Mouse (Mus musculus) kidney, adult 2 months (tissue): Measurements from ENCODE around the gene Cd248. TPM values are rescaled to one million over a fixed set of nuclear protein-coding genes. Genes with fewer than 3 reads are reported as not detected.

Experiments
- DNase-seq: peaks from one replicate; pipeline ENCODE4 v3.0.0; 2021
- H3K27ac ChIP-seq: fragments of 200-500 bp; 2 replicates; pipeline ENCODE4 v1.5.1; 2012; ENCODE audit warnings: low read depth, low read length, control low read depth, inconsistent platforms; ENCODE audit not compliant: insufficient read depth
- H3K27me3 ChIP-seq: fragments of 200-500 bp; replicated peaks from 2 replicates; pipeline ENCODE4 v1.6.1; 2012; ENCODE audit warnings: mild to moderate bottlenecking, moderate library complexity, low read length, inconsistent platforms; ENCODE audit not compliant: control insufficient read depth, insufficient read depth
- H3K36me3 ChIP-seq: fragments of 200-500 bp; 2 replicates; pipeline ENCODE4 v1.6.1; 2012; ENCODE audit warnings: mild to moderate bottlenecking, moderate library complexity, low read length, inconsistent platforms; ENCODE audit not compliant: control insufficient read depth, insufficient read depth
- H3K4me1 ChIP-seq: fragments of 200-500 bp; 2 replicates; pipeline ENCODE4 v1.6.1; 2011; ENCODE audit warnings: low read length; ENCODE audit not compliant: control insufficient read depth, insufficient read depth
- H3K4me3 ChIP-seq: fragments of 200-500 bp; 2 replicates; pipeline ENCODE4 v1.5.1; 2011; ENCODE audit warnings: mild to moderate bottlenecking, low read depth, low read length, control low read depth; ENCODE audit not compliant: insufficient read depth
- CTCF ChIP-seq: fragments of 200-500 bp; conservative IDR thresholded peaks from 2 replicates; pipeline ENCODE4 v1.5.1; 2011; ENCODE audit warnings: low read depth, mild to moderate bottlenecking, control low read depth, low read length, moderate library complexity, mixed read lengths; ENCODE audit not compliant: insufficient read depth, insufficient read length
- POLR2A ChIP-seq: fragments of 200-500 bp; IDR thresholded peaks from one replicate; pipeline ENCODE4 v1.6.1; 2011; ENCODE audit warnings: low read depth, low read length, control low read depth
- WGBS: fragments of 180-500 bp; shearing (Covaris S2); methylation state at CpG from one replicate; pipeline ENCODE4 v1.1.7; 2018; 5-methylcytosine and 5-hydroxymethylcytosine counted together
- polyA plus RNA-seq: library from polyadenylated mRNA; depleted of rRNA; stranded (reverse); fragments of >200 nt; gene quantifications from 2 replicates; pipeline ENCODE4 v1.2.3, GENCODE M21; 2012

Cd248 gene
- polyA plus RNA-seq, 1 experiment: 10.8 TPM

DNA sequence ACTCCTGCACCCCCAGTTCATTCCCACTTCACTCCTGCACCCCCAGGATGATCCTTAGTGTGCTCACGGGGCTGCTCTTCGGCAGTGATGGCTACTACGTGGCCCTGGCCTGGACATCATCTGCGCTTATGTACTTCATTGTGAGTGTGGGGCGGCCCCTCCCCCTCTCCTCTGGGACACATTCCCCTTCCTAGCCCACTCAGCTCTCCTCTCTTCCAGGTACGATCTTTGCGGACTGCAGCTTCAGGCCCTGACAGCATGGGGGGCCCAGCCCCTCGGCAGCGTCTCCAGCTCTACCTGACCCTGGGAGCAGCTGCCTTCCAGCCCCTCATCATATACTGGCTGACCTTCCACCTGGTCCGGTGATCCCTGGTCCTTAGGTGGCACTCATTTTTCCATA is 24.2 kb downstream of the Cd248 start:
- no peak for DNase-seq
- H3K27me3 ChIP-seq: no peaks in the 10 kb centered on the region
- peaks cover 10% of the 10 kb centered on the region for H3K4me1 ChIP-seq
- H3K27ac ChIP-seq: no peak overlapping the region
- WGBS: 95% methylated on average over 10 of the region's 10 CpGs
- TF ChIP-seq POLR2A (no peak), CTCF (no peak)
- H3K4me3 ChIP-seq: no peak overlapping the region
- no peaks in the 10 kb centered on the region for H3K36me3 ChIP-seq

DNA sequence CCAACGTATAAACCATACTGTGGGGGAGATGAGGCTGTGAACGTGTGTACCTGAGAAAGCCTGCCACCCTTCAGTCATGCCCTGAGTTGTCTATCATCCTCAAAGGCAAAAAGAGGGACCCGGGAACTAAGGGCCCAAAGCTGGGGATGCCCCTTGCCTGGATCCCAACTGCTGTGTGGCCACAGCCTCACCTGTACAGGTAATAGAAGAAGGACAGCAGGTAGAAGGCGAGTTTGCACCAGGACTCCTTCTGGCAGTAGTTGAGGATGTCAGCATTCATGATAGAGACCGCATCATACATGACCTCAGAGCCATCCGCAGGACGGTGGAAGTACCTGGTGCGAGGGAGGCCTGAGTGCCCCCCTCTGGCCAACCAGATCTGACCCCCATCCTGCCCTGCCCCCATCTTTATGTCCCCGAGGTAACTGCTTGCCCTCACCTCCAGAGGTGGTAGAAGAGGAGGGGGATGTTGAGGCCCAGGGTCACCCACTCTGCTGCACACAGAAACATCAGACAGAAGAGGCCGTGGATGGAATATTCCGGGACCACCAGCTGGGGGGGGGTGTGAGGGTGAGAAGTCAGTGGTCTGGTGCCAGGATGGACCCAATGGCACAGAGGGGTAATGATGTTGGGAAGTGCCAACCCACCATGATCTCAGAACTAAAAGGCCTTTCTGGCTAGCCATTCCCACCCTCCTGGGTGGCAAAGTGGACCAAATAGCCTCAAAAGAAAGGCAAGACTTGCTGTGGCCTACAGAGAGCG is 25.8 kb downstream of the Cd248 start:
- H3K4me3 ChIP-seq: no peak overlapping the region
- DNase-seq: no peak
- peaks cover 5% of the 10 kb centered on the region; the same call in 1 of the 2 replicates for H3K4me1 ChIP-seq
- H3K36me3 ChIP-seq: no peaks in the 10 kb centered on the region
- WGBS: 72% methylated on average over 12 of the region's 12 CpGs
- H3K27me3 ChIP-seq: no peaks in the 10 kb centered on the region
- no peak for TF ChIP-seq POLR2A
- TF ChIP-seq CTCF: no peak
- no peak overlapping the region for H3K27ac ChIP-seq

DNA sequence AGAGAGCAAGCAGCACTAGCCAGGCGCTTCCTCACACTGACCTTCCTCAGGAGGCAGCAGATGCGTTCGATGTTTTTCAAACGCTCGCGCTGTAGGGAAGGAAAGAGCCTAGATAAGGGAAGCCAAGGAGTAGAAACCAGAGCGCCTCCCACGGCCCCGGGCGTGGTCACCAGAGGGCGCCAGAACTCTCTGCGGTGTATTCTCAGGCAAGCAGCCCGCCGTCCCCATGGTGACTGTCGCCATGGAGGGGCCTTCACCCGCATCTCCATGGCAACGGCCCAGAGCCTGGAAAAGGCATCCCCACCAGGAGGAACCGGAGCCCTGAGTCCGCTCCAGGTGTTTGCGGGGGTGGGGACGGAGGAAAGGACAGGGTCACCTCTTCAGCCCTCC is 26.4 kb downstream of the Cd248 start:
- peaks cover 1% of the 10 kb centered on the region; the same call in 1 of the 2 replicates for H3K4me1 ChIP-seq
- no peak overlapping the region for H3K27ac ChIP-seq
- DNase-seq: peak; percentile 93
- 2% methylated on average over 21 of the region's 21 CpGs for WGBS
- TF ChIP-seq POLR2A (no peak), CTCF (peak; percentile 79)
- no peaks in the 10 kb centered on the region for H3K36me3 ChIP-seq
- H3K27me3 ChIP-seq: no peaks in the 10 kb centered on the region
- no peak overlapping the region for H3K4me3 ChIP-seq

DNA sequence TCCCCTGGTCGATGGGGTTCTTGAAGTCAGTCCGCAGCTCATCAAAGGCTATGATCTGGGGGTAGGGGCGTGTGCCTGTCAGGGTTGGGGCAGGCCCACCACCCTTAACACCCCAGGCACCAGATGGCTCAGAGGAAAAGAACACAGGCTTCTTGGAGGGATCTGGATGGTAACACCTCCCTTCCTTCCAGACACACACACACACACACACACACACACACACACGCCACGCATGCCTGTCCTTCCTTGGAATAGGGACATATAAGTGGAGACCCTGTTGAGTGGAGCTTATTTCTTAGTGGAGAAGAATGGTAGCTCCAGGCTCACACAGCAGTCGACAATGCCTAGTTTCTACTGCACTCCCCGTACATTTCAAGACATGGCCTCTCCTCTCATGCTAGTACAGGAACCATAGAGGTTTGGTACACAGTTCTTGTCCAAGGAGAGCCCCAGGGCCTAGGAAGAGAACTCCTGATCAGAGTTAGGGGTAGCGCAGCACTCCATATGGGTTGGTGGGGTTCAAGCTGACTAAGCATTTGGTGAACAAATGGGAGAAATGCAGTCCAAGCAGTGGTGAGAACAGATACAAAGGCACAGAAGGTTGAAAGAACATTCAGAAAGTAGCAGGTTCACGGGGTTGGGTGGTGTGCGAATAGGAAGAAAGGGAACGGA is 27.0 kb downstream of the Cd248 start:
- no peak overlapping the region for H3K4me3 ChIP-seq
- no peaks in the 10 kb centered on the region for H3K36me3 ChIP-seq
- 37% methylated on average over 11 of the region's 11 CpGs for WGBS
- H3K27me3 ChIP-seq: no peaks in the 10 kb centered on the region
- H3K4me1 ChIP-seq: no peaks in the 10 kb centered on the region
- DNase-seq: no peak
- TF ChIP-seq CTCF (no peak), POLR2A (no peak)
- H3K27ac ChIP-seq: no peak overlapping the region

DNA sequence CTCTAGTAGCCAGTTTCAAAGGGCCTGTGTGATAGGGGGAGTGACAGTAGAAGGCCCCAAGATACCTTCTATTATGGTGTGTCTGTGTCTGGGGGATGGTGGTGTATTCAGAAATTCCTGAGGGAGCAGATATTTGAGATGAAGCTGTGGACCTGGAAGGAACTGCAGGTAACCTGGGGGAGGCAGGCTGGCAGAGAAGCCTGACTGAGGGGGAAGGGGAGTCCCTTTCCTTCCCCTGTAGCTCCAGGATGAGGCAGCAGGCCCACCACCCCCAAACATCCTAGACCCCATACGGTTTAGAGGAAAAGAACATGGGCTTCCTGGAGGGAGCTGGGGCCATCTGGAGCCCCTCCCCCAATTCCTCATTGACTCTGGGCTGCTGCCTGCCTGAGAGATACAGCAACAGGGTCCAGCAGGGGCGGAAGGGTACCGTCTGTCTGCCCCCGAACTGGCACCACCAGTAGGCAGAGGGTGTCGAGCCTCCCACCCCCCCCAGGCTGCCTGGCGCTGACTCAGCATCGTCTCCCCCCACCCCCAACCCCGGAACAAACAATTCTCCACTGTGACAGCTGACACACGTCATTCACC is 28.1 kb downstream of the Cd248 start:
- Histone ChIP-seq H3K4me3 (no peak overlapping the region), H3K4me1 (no peaks in the 10 kb centered on the region), H3K36me3 (no peaks in the 10 kb centered on the region), H3K27ac (no peak overlapping the region), H3K27me3 (no peaks in the 10 kb centered on the region)
- no peak for TF ChIP-seq POLR2A
- TF ChIP-seq CTCF: no peak
- no peak for DNase-seq
- WGBS: 7% methylated on average over 9 of the region's 9 CpGs

DNA sequence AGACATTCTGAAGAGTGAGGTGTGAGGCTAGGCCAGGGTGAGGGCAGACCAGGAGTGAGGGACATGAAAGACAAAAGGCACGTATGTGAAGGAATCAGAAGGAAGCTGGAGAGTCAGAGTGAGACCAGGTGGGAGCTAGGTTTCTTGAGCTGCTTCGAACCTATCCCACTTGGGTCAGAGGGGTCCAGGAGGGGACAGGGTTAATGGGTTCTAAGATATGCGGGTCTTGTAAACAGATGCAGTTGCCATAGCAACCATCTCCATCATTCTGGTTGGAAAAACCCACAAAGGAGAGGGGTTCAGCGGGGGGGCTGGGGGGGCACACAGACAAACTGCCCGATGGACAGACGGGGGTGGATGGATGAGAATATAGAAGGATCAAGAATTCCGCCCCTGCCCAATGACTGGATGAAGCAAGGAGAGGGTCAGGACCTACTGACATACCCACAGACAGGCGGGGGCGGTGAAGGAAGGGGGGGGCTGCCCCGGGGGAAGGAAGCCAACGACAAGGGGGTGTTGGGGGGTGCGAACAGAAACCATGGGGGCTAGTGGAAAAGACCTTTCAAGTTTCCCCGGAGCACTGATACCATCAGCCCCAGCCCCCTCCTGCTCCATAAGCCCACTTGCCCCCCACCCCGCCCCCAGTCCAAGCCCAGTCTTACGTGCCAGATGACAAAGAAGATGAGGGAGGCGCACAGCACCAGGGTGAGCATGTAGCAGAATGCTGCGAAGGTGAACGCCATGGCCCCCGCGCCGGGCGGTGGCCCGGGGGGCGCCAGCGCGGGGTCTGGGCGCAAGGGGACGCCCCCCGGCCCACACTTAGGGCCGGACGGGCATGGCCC is 29.9 kb downstream of the Cd248 start:
- no peak overlapping the region for H3K4me3 ChIP-seq
- H3K27ac ChIP-seq: no peak overlapping the region
- no peaks in the 10 kb centered on the region for H3K4me1 ChIP-seq

More for the DNA sequence above, 29.9 kb downstream of the Cd248 start:
- DNase-seq: no peak
- no peaks in the 10 kb centered on the region for H3K27me3 ChIP-seq
- TF ChIP-seq CTCF (no peak), POLR2A (no peak)
- WGBS: 7% methylated on average over 31 of the region's 31 CpGs
- no peaks in the 10 kb centered on the region for H3K36me3 ChIP-seq
